Comparison of ENCODE assay signal across 17 mouse cellular contexts in genomic region chr11:44452016-44452415, GRCm38 (mm10). TPM values are rescaled to one million over a fixed set of nuclear protein-coding genes. Genes with fewer than 3 reads are reported as not detected.
DNase-seq lines count a peak whose midpoint lies in the region.
"Had no signal": no experiment of that assay in that cellular context is flagged by ENCODE, and none has a peak within 500 bp of the region (broad histone marks: within the 10 kb centered on the region; RNA-seq: fewer than 3 reads in every experiment).

No protein-coding gene starts in this region.

- peak; percentile 23 for DNase-seq in adrenal gland, adult 2 months
- peak; percentile 57 for DNase-seq in heart, adult 11 months

RNA-seq across cellular contexts. Expression of gene Ublcp1, which starts 18.3 kb away (rescaled TPM):
- 10 to 100 TPM; 34.3 to 47.8 TPM for total RNA-seq in adrenal gland, adult 2 months (2021)
- 1.6 and 2.3 TPM in 2 replicates for polyA plus RNA-seq in adrenal gland, adult 2 months (2012; rRNA removed)

RNA-seq across cellular contexts. Expression of gene Il12b, which starts 52.2 kb away (rescaled TPM):
- not detected for total RNA-seq in adrenal gland, adult 2 months (2021)
- not detected in 2 replicates for polyA plus RNA-seq in adrenal gland, adult 2 months (2012; rRNA removed)
- total RNA-seq: adrenal gland, adult 18-20 months; adrenal gland, adult 8-10 months; adrenal gland, postnatal 10 days; adrenal gland, postnatal 14 days; adrenal gland, postnatal 25 days; adrenal gland, postnatal 36 days; ES-E14; G1E; MEL had no signal
- polyA plus RNA-seq: activated CD4-positive, CD25-positive, alpha-beta regulatory T cell, adult 4 months; brain, embryonic 14.5 days; C2C12; CD4-positive, CD25-positive, alpha-beta regulatory T cell, adult 4 months; cerebellum, adult 2 months; G1E; Patski had no signal
